Mouse (Mus musculus) c-Kit-positive CD71-positive TER-119-positive erythroid progenitor cells, embryonic 14.5 days (primary cell): ENCODE data around the gene Teddm2.

Experiments used
- DNase-seq: peaks from one replicate; pipeline ENCODE4 v3.0.0-alpha.2; 2013; ENCODE audit warnings: low spot score

Teddm2 gene

DNA sequence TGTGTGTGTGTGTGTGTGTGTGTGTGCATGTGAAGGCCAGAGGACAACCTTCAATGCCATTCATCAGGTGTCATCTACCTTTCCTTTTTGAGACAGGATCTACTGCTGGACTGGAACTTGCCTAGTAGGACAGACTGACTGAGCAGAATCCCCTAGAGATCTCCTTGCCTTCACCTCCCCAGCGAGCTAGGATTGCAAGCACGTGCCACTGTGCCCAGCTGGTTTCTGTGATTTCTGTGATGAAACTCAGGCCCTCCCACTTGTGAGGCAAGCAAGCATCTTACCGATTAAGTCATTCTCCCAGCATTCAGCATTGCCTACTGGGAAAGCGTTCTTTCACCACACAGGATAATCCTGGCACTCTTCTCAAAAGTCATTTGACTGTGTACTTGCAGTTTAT is 69.3 kb downstream of the Teddm2 start:
- no peak for DNase-seq

DNA sequence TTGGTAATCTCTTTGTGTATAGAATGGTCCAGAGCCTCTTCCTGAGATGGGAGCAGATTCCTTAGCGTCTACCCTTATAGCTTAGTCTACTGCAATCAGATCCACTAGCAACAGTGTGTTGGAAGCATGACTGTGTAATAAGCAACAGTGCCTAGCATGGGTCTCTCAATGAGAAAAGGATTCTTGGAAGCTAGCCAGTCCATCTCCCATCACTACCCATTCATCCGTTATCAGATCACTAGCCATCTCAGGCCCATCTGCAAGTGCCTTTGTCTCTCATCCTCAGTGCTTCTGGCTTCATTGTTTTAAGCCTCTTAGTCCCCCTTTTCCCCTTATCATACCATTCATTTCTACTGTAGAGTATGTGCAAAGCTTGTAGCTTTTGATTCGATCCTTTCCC is 79.8 kb downstream of the Teddm2 start:
- no peak for DNase-seq

DNA sequence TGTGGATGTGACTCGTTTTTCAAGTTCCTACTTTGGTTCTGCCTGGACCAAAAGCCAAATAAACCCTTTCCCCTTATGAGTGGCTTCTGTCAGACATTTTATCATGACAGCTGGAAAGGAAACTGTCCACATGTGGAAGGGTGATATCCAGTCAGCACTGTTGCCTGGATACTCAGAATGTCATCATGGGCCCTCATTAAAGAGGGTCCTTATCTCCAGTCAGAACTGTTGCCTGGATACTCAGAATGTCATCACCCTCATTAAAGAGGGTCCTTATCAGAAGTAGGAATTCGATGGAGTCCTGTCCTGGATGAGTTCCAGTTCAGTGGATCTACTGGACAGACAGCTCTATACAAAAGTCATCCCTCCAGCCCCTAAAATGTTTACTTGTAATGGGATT is 85.8 kb downstream of the Teddm2 start:
- no peak for DNase-seq

DNA sequence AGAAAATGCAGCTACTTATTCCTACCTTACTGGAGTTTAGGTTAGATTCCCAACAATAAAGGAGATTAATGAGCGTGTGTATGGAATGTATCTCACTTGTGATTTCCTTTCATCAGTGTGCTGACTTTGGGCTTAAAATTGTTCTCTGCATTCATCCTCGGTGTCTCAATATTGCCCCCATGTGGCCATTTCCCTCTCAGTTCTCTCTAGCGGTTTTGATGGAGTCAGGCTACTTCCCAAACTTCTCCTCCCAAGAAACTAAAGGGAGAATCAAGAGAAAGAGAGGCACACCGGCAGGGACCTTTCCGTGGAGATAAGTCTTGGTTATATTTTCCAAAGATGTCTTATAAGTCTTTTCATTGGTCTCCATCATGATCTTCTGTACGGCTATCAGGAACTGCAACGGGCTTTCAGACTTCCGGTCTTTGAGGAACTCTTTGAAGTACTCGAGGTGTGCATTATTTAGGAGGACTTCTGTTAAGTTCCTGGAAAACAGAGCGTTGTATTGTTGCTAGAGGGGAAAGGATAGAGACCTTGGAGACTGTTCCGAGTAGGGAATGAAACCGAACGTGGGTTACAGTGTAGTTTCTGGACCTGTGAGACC is 92.5 kb downstream of the Teddm2 start:
- peak; percentile 25 for DNase-seq

DNA sequence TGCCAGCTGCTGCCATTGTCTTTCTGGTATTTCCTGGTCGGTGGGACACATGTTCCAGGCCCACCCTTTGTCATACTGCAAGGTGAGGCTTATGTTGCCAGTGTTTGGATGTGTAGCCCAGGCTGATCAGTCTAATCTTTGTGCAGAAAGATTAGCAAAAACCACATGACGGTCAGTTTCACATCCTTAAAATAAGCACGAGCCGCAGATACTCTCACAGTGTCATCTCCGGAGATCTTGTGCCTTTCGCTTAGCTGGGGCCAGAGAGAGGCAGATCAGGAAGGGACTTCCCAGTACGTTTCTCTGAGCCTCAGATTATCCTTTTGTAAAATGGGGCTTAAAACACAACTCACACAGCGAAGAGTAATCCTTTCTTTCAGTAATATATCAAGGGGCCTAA is 96.5 kb downstream of the Teddm2 start:
- DNase-seq: no peak

DNA sequence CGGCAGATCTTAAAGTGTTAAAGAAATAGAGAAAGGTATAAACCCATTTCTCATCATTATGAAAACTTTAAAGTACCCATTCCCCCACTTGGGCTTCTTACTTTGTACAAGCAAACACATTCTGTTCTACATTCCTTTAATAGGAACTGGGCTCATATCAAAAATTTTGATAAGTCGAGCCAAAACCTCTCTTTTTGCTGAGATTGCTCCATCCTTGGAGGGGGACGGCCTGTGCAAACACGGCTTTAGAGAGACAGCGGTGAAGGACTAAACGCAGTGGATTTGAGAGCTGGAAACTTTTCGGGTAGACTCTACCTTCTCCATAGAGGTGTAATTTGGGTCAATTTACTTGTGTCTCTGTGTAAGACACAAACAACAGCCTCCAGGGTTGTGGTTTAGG is 97.3 kb downstream of the Teddm2 start:
- DNase-seq: no peak
